Mouse (Mus musculus) spleen, adult 2 months (tissue): ENCODE data around the gene Olfr99.

ENCODE experiments used
- CTCF ChIP-seq: fragments of 200-500 bp; IDR thresholded peaks from 2 replicates; pipeline ENCODE4 v1.5.1; 2011; ENCODE audit warnings: mild to moderate bottlenecking, inconsistent platforms; ENCODE audit not compliant: insufficient read depth, insufficient read length, insufficient replicate concordance; ENCODE audit errors: extremely low read depth
- POLR2A ChIP-seq: fragments of 200-500 bp; IDR thresholded peaks from 2 replicates; pipeline ENCODE4 v1.6.1; 2011; ENCODE audit warnings: low read depth, low read length, inconsistent platforms

DNA sequence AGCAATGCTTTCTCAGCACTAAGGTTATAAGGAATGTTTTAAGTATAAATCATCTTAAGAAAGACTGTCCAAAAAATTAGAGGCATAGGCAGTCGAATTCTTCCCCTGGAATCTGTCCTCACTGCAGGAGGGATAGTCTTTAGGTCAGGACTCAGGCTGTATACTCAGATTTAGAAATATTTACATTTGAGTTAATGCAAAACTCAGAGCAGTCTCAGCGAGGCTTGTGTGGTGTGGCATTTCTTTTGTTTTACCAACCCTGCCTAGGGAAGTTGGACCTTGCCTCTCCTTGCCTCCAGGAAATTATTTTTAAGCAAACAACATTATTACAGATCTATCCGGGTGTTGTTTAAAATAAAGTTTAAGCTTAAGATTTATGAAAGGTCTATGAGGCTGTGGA lies 41.1 kb downstream of the Olfr99 start:
- no peak for TF ChIP-seq CTCF
- TF ChIP-seq POLR2A = no peak
